ENCODE assay signal across 26 mouse cellular contexts in the genomic region with DNA sequence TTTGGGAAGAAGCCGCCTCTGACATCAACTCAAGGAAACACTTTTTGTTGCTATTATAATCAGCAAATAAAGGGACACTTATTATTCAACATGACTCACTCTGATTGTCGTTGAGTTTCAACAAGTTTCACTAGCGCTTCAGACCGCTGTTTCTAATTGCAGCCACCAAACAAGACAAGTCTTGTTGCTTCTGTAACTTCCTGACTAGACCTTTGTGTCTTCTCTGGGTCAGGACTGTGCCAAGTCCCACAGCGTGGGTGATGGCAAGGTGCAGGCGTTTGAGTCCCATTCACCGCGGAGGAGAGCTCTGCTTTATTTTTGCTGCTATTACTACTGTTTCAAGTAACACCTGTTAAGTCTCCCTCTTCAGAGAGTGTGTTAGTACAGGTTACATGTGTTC.
DNase-seq lines count a peak whose midpoint lies in the region; ATAC-seq and TF ChIP-seq lines count a peak whose summit lies in the region.
"Had no signal": no experiment of that assay in that cellular context is flagged by ENCODE, and none has a peak within 500 bp of the region (broad histone marks: within the 10 kb centered on the region; RNA-seq: fewer than 3 reads in every experiment).

No protein-coding gene starts in this region.

- 80% methylated on average over 8 of the region's 8 CpGs for WGBS in stomach, embryonic 16.5 days
- 63% methylated on average over 8 of the region's 8 CpGs for WGBS in stomach, postnatal 0 days
- WGBS in forebrain, embryonic 11.5 days, result 86% methylated on average over 8 of the region's 8 CpGs

- H3K4me2 ChIP-seq in stomach, embryonic 16.5 days (ENCODE audit: low read depth, low read length), result no peak overlapping the region
- no peak overlapping the region for H3K4me2 ChIP-seq in stomach, postnatal 0 days (replicated peaks; ENCODE audit: low read depth)
- H3K4me2 ChIP-seq in forebrain, embryonic 11.5 days (ENCODE audit: low read depth, low read length, severe bottlenecking), result no peak overlapping the region
- H3K4me2 ChIP-seq: forebrain, embryonic 13.5 days; heart, embryonic 12.5 days; heart, embryonic 15.5 days; hindbrain, embryonic 13.5 days had no signal

- no peak overlapping the region for H3K4me3 ChIP-seq in stomach, embryonic 16.5 days (replicated peaks; ENCODE audit: low read length)
- H3K4me3 ChIP-seq in stomach, postnatal 0 days (ENCODE audit: low read depth, low read length), result no peak overlapping the region
- H3K4me3 ChIP-seq in forebrain, embryonic 11.5 days (ENCODE audit: low read depth, low read length), result no peak overlapping the region
- H3K4me3 ChIP-seq: forebrain, embryonic 13.5 days; gastrocnemius, adult 2 months; heart, embryonic 12.5 days; heart, embryonic 15.5 days; hindbrain, embryonic 10.5 days; hindbrain, embryonic 13.5 days had no signal

- ATAC-seq in CD4-positive, CD25-positive, alpha-beta regulatory T cell, adult 4 months, result no peak
- peak; percentile 40; the same call in 1 of the 2 replicates for ATAC-seq in stomach, embryonic 16.5 days (ENCODE audit: insufficient read depth, low FRiP score)
- no peak for ATAC-seq in stomach, postnatal 0 days (ENCODE audit: low FRiP score, low TSS enrichment)
- no peak for ATAC-seq in forebrain, embryonic 11.5 days (replicated peaks; ENCODE audit: low FRiP score)
- ATAC-seq in erythroid progenitor cell, adult 5-6 weeks (replicated peaks; ENCODE audit: low FRiP score, poor library complexity, severe bottlenecking), result no peak
- ATAC-seq: forebrain, embryonic 13.5 days; forebrain, postnatal 0 days; hindbrain, embryonic 16.5 days; intestine, embryonic 16.5 days; Patski had no signal

- no peak for TF ChIP-seq EP300 in stomach, postnatal 0 days (optimal IDR thresholded peaks at IDR 0.05)

- H3K27ac ChIP-seq in stomach, embryonic 16.5 days (ENCODE audit: low read length), result 0 out of 2 replicates have a peak overlapping the region, but pooled peaks have one; percentile 30
- no peak overlapping the region for H3K27ac ChIP-seq in stomach, postnatal 0 days (replicated peaks)
- no peak overlapping the region for H3K27ac ChIP-seq in forebrain, embryonic 11.5 days (ENCODE audit: low read depth, low read length)
- H3K27ac ChIP-seq: forebrain, embryonic 13.5 days; gastrocnemius, adult 2 months; heart, embryonic 15.5 days; hindbrain, embryonic 10.5 days; hindbrain, embryonic 13.5 days had no signal

- H3K4me1 ChIP-seq in stomach, embryonic 16.5 days (ENCODE audit: control insufficient read depth, insufficient read depth, low read length), result no peaks in the 10 kb centered on the region
- no peaks in the 10 kb centered on the region for H3K4me1 ChIP-seq in stomach, postnatal 0 days (replicated peaks; ENCODE audit: control insufficient read depth, insufficient read depth)
- H3K4me1 ChIP-seq in forebrain, embryonic 11.5 days (replicated peaks; ENCODE audit: control insufficient read depth, insufficient read depth, low read length), result no peaks in the 10 kb centered on the region
- H3K4me1 ChIP-seq: forebrain, embryonic 13.5 days; heart, embryonic 12.5 days; heart, embryonic 15.5 days; hindbrain, embryonic 10.5 days; hindbrain, embryonic 13.5 days had no signal

- H3K9ac ChIP-seq in stomach, embryonic 16.5 days (ENCODE audit: low read length), result no peak overlapping the region
- no peak overlapping the region for H3K9ac ChIP-seq in stomach, postnatal 0 days (ENCODE audit: low read length)
- no peak overlapping the region for H3K9ac ChIP-seq in forebrain, embryonic 11.5 days (ENCODE audit: low read length)
- H3K9ac ChIP-seq: forebrain, embryonic 13.5 days; forebrain, postnatal 0 days; heart, embryonic 12.5 days; heart, embryonic 15.5 days; hindbrain, embryonic 13.5 days had no signal

- no peaks in the 10 kb centered on the region for H3K27me3 ChIP-seq in stomach, embryonic 16.5 days (ENCODE audit: control insufficient read depth, insufficient read depth, low read length)
- H3K27me3 ChIP-seq in stomach, postnatal 0 days (ENCODE audit: control insufficient read depth, insufficient read depth, low read length), result no peaks in the 10 kb centered on the region
- no peaks in the 10 kb centered on the region for H3K27me3 ChIP-seq in forebrain, embryonic 11.5 days (ENCODE audit: control insufficient read depth, insufficient read depth, low read length)
- H3K27me3 ChIP-seq: forebrain, embryonic 13.5 days; heart, embryonic 12.5 days; heart, embryonic 15.5 days; hindbrain, embryonic 13.5 days; Patski had no signal

- peak; percentile 10 for DNase-seq in CD4-positive, CD25-positive, alpha-beta regulatory T cell, adult 2 months (ENCODE audit: low read depth, low spot score)
- DNase-seq in stomach, postnatal 0 days (ENCODE audit: low spot score), result no peak
- DNase-seq in fat pad, adult 2 months (ENCODE audit: extremely low read depth, low read depth, low spot score), result peak; percentile 71
- DNase-seq in forebrain, embryonic 11.5 days (ENCODE audit: low spot score), result no peak
- DNase-seq: adrenal gland, postnatal 14 days; B cell, adult 2 months; cerebellum, adult 18-20 months; cerebellum, adult 9-10 months; cerebellum, postnatal 14 days; forebrain, postnatal 0 days; gastrocnemius, adult 2 months; gastrocnemius, postnatal 14 days; heart, postnatal 10 days; heart, postnatal 36 days; kidney, adult 18-20 months had no signal

- no peaks in the 10 kb centered on the region for H3K9me3 ChIP-seq in stomach, embryonic 16.5 days (replicated peaks; ENCODE audit: control insufficient read depth, low read length)
- H3K9me3 ChIP-seq in stomach, postnatal 0 days (ENCODE audit: control insufficient read depth, low read length), result no peaks in the 10 kb centered on the region
- H3K9me3 ChIP-seq in forebrain, embryonic 11.5 days (ENCODE audit: control insufficient read depth, low read length), result no peaks in the 10 kb centered on the region
- H3K9me3 ChIP-seq: forebrain, embryonic 13.5 days; heart, embryonic 12.5 days; heart, embryonic 15.5 days; hindbrain, embryonic 10.5 days; hindbrain, embryonic 13.5 days had no signal

- TF ChIP-seq CTCF in stomach, postnatal 0 days (IDR thresholded peaks at IDR 0.05; ENCODE audit: low read depth), result no peak

- 0 out of 2 replicates have a peak, but pooled peaks cover 17% of the 10 kb centered on the region for H3K36me3 ChIP-seq in stomach, embryonic 16.5 days (ENCODE audit: control insufficient read depth, insufficient read depth, low read length)
- H3K36me3 ChIP-seq in stomach, postnatal 0 days (ENCODE audit: control insufficient read depth, insufficient read depth, low read length), result peaks cover 15% of the 10 kb centered on the region
- H3K36me3 ChIP-seq in forebrain, embryonic 11.5 days (ENCODE audit: control insufficient read depth, insufficient read depth, low read length), result peaks cover 3% of the 10 kb centered on the region; the same call in 1 of the 2 replicates

Comparison
In these comparisons a context has a peak if more than half of its experiments do, and no peak if none do; other contexts are left out.
1. DNase-seq: peak in CD4-positive, CD25-positive, alpha-beta regulatory T cell, adult 2 months (single experiment) and fat pad, adult 2 months (single experiment); none in stomach, postnatal 0 days (single experiment) and forebrain, embryonic 11.5 days (single experiment).